Mouse (Mus musculus) heart, embryonic 11.5 days (tissue): ENCODE data around the gene Gabpa. TPM values are rescaled to one million over a fixed set of nuclear protein-coding genes. Genes with fewer than 3 reads are reported as not detected.

Source experiments
- ATAC-seq: fragments of 200-750 bp; cut with Nextera tagmentation; replicated peaks from 2 replicates; pipeline ENCODE4 v1.8.0; 2017; ENCODE audit warnings: moderate library complexity; ENCODE audit not compliant: insufficient number of reproducible peaks, low FRiP score, low TSS enrichment
- H3K27ac ChIP-seq: fragments of 300-500 bp; sonication (generic); 2 replicates; pipeline ENCODE4 v1.5.1; 2014; ENCODE audit warnings: mild to moderate bottlenecking, low read depth, low read length
- H3K27me3 ChIP-seq: fragments of 300-500 bp; sonication (generic); 2 replicates; pipeline ENCODE4 v1.6.1; 2014; ENCODE audit warnings: mild to moderate bottlenecking, low read length, mixed read lengths; ENCODE audit not compliant: control insufficient read depth, insufficient read depth
- H3K36me3 ChIP-seq: fragments of 300-500 bp; sonication (generic); 2 replicates; pipeline ENCODE4 v1.6.1; 2014; ENCODE audit warnings: mild to moderate bottlenecking, low read length, moderate library complexity, mixed read lengths; ENCODE audit not compliant: control insufficient read depth, insufficient read depth
- H3K4me1 ChIP-seq: fragments of 300-500 bp; sonication (generic); 2 replicates; pipeline ENCODE4 v1.6.1; 2014; ENCODE audit warnings: low read length; ENCODE audit not compliant: control insufficient read depth, insufficient read depth
- H3K4me2 ChIP-seq: fragments of 300-500 bp; sonication (generic); 2 replicates; pipeline ENCODE4 v1.6.1; 2014; ENCODE audit warnings: mild to moderate bottlenecking, moderate library complexity
- H3K4me3 ChIP-seq: fragments of 300-500 bp; sonication (generic); 2 replicates; pipeline ENCODE4 v1.5.1; 2014; ENCODE audit warnings: low read depth, low read length
- H3K9ac ChIP-seq: fragments of 300-500 bp; sonication (generic); 2 replicates; pipeline ENCODE4 v1.6.1; 2014; ENCODE audit warnings: mild to moderate bottlenecking, low read depth, low read length, moderate library complexity
- H3K9me3 ChIP-seq: fragments of 300-500 bp; sonication (generic); replicated peaks from 2 replicates; pipeline ENCODE4 v1.6.1; 2016; ENCODE audit warnings: low read length; ENCODE audit not compliant: control insufficient read depth
- WGBS: fragments of 180-500 bp; shearing (Covaris S2); extraction: QIAGEN DNeasy Blood & Tissue Kit; methylation state at CpG from one replicate; pipeline ENCODE4 v1.1.7; 2014; ENCODE audit not compliant: insufficient replicate concordance; 5-methylcytosine and 5-hydroxymethylcytosine counted together
- polyA plus RNA-seq: library from polyadenylated mRNA; unstranded; fragments of >200 nt; fragmentation: Nextera tagmentation; extraction: Ambion mirVana; gene quantifications from 2 replicates; pipeline ENCODE4 v1.2.1, GENCODE M21; 2014

The Gabpa gene
- polyA plus RNA-seq, 1 experiment from 2014 or later: 35.3 TPM

DNA sequence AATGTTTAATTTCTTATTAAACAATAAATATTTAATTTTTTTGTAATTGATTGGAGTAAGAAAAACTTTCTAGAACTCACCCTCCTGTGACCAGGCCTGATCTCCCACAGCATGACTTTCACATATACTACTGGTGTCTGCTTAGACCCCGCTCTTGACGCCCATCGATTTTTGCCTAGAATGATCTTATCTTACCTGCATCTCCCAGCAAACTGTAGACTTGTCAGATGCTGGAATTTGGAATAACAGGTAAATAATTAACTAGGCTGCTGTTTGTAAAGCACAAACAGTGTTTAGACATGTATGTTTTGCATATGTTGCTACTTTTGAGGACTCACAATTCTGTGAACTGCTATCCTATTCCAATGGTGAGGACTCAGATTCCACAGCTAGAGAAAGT, 28.6 kb upstream of the Gabpa start:
- Histone ChIP-seq H3K4me3 (no peak overlapping the region), H3K4me1 (no peaks in the 10 kb centered on the region), H3K27me3 (no peaks in the 10 kb centered on the region), H3K27ac (no peak overlapping the region), H3K36me3 (no peaks in the 10 kb centered on the region), H3K9me3 (no peaks in the 10 kb centered on the region), H3K4me2 (no peak overlapping the region), H3K9ac (no peak overlapping the region)
- no peak for ATAC-seq
- WGBS: 86% methylated on average over 3 of the region's 3 CpGs

DNA sequence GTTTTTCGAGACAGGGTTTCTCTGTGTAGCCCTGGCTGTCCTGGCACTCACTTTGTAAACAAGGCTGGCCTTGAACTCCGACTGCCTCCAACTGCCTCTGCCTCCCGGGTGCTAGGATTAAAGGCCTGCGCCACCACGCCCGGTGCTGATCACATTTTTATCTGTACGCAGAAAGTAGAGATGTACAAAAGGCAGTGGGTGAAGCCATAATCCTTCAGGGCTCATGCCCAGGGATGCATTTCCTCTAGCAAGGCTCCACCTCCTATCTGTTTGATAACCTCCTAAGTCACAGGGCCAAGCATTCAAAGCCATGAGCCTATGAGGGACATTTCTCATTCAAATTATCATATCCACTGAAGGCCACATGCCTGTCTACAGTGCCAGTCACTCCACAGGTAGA, 26.9 kb upstream of the Gabpa start:
- no peaks in the 10 kb centered on the region for H3K27me3 ChIP-seq
- WGBS: 86% methylated on average over 7 of the region's 7 CpGs
- H3K4me2 ChIP-seq: no peak overlapping the region
- ATAC-seq: no peak
- no peaks in the 10 kb centered on the region for H3K9me3 ChIP-seq
- no peaks in the 10 kb centered on the region for H3K36me3 ChIP-seq
- no peak overlapping the region for H3K4me3 ChIP-seq
- H3K27ac ChIP-seq: no peak overlapping the region
- H3K9ac ChIP-seq: no peak overlapping the region
- H3K4me1 ChIP-seq: no peaks in the 10 kb centered on the region

DNA sequence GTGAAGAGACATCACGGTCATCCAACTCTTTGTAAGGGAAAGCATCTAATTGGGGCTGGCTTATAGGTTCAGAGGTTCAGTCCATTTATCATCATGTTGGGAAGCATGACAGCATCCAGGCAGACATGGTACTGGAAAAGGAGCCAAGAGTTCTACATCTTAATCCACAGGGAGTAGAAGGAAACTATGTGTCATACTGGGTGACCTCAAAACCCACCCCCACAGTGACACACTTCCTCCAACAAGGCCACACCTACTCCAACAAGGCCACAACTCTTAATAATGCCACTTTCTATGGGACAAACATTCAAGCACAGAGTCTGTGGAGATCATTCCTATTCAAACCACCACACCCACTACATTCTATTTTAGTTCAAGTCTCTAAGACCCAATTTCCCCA, 24.5 kb upstream of the Gabpa start:
- ATAC-seq: no peak
- no peak overlapping the region for H3K9ac ChIP-seq
- no peaks in the 10 kb centered on the region for H3K36me3 ChIP-seq
- H3K4me2 ChIP-seq: no peak overlapping the region
- H3K9me3 ChIP-seq: no peaks in the 10 kb centered on the region
- no peaks in the 10 kb centered on the region for H3K27me3 ChIP-seq
- no peak overlapping the region for H3K27ac ChIP-seq
- WGBS: 89% methylated on average over 1 of the region's 1 CpGs
- no peaks in the 10 kb centered on the region for H3K4me1 ChIP-seq
- no peak overlapping the region for H3K4me3 ChIP-seq

DNA sequence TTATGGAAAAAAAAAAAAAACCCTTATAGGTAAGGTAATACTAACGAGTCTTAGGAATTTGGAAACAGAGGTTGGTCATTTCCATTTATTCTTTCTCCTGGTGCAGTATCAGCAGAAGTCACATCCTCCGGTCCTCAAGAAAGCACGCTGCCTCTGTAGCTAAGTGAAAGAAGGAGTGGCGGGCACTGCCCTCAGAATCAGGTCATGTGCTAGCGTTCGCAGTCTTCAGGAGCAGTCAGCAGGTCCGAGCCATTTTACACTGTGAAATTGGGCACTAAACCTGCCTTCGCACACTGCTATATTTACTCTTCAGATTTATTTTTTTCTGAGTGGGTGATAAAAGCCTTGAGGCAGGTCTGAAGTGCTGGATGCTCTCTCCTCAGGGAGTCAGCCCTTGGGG, 20.9 kb upstream of the Gabpa start:
- Histone ChIP-seq H3K27ac (no peak overlapping the region), H3K4me2 (no peak overlapping the region), H3K36me3 (no peaks in the 10 kb centered on the region), H3K9ac (no peak overlapping the region), H3K4me1 (no peaks in the 10 kb centered on the region), H3K9me3 (no peaks in the 10 kb centered on the region), H3K4me3 (no peak overlapping the region), H3K27me3 (no peaks in the 10 kb centered on the region)
- no peak for ATAC-seq
- WGBS: 82% methylated on average over 8 of the region's 8 CpGs

DNA sequence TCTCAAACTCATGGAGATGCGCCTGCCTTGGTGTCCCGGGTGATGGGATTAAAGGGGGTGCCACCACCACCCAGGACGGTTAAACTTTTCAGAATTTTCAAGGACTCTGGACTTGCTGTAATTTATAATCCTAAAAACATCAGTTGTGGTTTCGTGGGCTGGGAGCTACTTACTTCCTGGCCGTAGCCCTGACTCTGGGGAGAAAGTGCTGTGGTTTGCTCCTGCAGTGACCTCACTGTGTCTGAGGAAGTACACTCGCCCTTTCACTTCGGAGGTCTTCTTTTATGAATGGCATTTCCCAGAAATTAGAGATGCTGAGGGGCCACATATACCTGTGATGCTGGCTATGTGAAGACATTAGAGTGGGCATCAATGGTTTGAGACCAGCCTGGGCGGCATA, 20.2 kb upstream of the Gabpa start:
- 75% methylated on average over 8 of the region's 8 CpGs for WGBS
- no peaks in the 10 kb centered on the region for H3K27me3 ChIP-seq
- no peak overlapping the region for H3K4me2 ChIP-seq

DNA sequence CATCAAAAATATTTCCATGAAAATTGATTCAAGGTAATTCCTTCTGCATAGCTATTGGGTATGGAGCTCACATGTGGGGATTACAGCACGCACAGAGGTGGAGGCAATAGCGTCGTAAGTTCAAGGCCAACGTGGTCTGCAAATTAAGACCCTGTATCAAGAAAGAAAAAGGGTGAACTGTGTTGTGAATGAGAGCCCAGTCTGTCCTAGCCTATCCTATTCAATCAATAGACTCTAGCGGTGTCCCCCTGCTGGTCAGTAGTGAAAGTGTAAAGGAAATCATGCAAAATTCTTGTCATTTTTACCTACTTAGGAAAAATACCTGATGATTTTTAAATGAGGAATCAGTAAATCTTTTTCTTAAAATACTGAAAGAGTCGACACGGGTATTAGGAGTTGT, 17.3 kb upstream of the Gabpa start:
- H3K9me3 ChIP-seq: no peaks in the 10 kb centered on the region
- H3K4me2 ChIP-seq: no peak overlapping the region
- no peaks in the 10 kb centered on the region for H3K27me3 ChIP-seq
- no peak overlapping the region for H3K27ac ChIP-seq
- no peak overlapping the region for H3K4me3 ChIP-seq
- no peaks in the 10 kb centered on the region for H3K4me1 ChIP-seq
- H3K36me3 ChIP-seq: no peaks in the 10 kb centered on the region
- H3K9ac ChIP-seq: no peak overlapping the region
- WGBS: 34% methylated on average over 7 of the region's 7 CpGs
- ATAC-seq: no peak

More for the DNA sequence above, 20.2 kb upstream of the Gabpa start:
- no peaks in the 10 kb centered on the region for H3K36me3 ChIP-seq
- H3K4me3 ChIP-seq: no peak overlapping the region
- no peak overlapping the region for H3K9ac ChIP-seq
- ATAC-seq: no peak
- no peak overlapping the region for H3K27ac ChIP-seq
- no peaks in the 10 kb centered on the region for H3K4me1 ChIP-seq
- H3K9me3 ChIP-seq: no peaks in the 10 kb centered on the region

DNA sequence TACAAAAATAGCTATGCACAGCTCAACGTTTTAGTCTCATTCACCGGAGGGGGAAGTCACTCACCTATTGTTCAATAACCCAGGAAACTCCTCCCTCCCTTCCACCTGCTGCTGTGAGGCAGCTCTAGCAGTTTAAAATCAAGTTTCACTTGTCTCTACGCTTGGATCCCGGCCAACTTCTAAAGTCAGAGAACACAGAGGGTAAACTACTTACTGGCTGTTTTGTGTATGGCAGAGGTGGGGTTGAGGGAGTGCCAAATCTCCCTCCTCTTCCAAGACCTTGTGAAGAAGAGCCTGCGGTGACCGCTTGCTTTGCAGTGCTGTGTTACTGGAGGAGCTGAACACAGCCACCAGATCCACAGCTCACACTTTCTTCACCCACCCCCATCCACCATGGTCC, 9.7 kb upstream of the Gabpa start:
- no peak for ATAC-seq
- peaks cover 34% of the 10 kb centered on the region for H3K36me3 ChIP-seq
- no peaks in the 10 kb centered on the region for H3K27me3 ChIP-seq

DNA sequence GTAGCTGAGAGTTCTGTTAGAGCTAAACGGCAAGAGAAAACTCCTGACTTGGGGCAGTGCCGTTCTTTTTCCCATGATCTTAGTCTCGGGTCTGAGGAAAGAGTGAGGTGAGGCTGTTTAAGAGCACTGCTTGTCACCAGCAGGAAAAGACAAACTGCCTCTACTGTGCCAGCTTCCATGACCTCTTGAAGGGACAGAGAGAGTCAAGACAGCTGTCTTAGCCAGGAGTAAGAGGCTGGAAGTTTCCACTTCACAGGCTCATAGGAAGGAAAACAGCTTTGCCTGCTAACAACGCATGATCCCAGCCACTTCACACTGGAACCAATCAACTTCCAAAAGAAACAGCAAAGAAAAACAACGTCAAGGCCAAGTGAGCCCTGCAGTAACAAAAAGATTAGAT, 3.0 kb upstream of the Gabpa start:
- no peak overlapping the region for H3K9ac ChIP-seq

More for the DNA sequence above, 9.7 kb upstream of the Gabpa start:
- H3K4me1 ChIP-seq: no peaks in the 10 kb centered on the region
- no peak overlapping the region for H3K9ac ChIP-seq
- no peak overlapping the region for H3K4me3 ChIP-seq
- no peaks in the 10 kb centered on the region for H3K9me3 ChIP-seq
- no peak overlapping the region for H3K27ac ChIP-seq
- H3K4me2 ChIP-seq: no peak overlapping the region
- 85% methylated on average over 6 of the region's 6 CpGs for WGBS

DNA sequence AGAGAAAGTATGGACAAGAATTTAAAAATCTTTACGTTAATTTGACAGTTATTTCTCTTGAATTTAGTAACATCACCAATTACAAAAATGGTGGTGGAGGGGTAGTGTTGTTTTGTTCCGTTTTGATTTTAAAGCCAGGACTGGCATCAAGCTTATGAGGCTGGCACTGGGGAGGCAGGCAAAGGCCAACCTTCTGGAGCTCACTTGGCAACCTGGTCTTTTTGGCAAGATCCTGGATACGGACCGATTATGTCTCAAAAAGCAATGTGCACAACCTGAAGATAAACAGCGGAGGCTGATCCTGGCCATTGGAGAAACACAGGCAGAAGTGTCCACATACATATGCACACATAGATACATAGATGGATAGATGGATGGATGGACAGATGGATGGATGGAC, 2.0 kb upstream of the Gabpa start:
- no peak overlapping the region for H3K4me2 ChIP-seq
- peaks cover 15% of the 10 kb centered on the region; the same call in 1 of the 2 replicates for H3K4me1 ChIP-seq
- no peak overlapping the region for H3K4me3 ChIP-seq
- WGBS: 94% methylated on average over 5 of the region's 5 CpGs
- H3K9me3 ChIP-seq: no peaks in the 10 kb centered on the region
- H3K9ac ChIP-seq: no peak overlapping the region
- H3K27ac ChIP-seq: no peak overlapping the region
- H3K36me3 ChIP-seq: peaks cover 17% of the 10 kb centered on the region
- ATAC-seq: no peak
- H3K27me3 ChIP-seq: no peaks in the 10 kb centered on the region

More for the DNA sequence above, 3.0 kb upstream of the Gabpa start:
- ATAC-seq: no peak
- H3K36me3 ChIP-seq: peaks cover 20% of the 10 kb centered on the region
- H3K4me3 ChIP-seq: no peak overlapping the region
- no peak overlapping the region for H3K4me2 ChIP-seq
- H3K27me3 ChIP-seq: no peaks in the 10 kb centered on the region
- H3K27ac ChIP-seq: no peak overlapping the region
- WGBS: 86% methylated on average over 5 of the region's 5 CpGs
- H3K4me1 ChIP-seq: peaks cover 11% of the 10 kb centered on the region; the same call in 1 of the 2 replicates
- H3K9me3 ChIP-seq: no peaks in the 10 kb centered on the region
